Mouse (Mus musculus) urinary bladder, postnatal 36 days (tissue): ENCODE results near the gene Zdhhc1.

Source experiments
- DNase-seq, 2 experiments: peaks; one replicate each; pipeline ENCODE4 v3.0.0; 2022; ENCODE audit warnings: low spot score in 2 of 2, mixed read lengths in 1 of 2

Zdhhc1 gene

DNA sequence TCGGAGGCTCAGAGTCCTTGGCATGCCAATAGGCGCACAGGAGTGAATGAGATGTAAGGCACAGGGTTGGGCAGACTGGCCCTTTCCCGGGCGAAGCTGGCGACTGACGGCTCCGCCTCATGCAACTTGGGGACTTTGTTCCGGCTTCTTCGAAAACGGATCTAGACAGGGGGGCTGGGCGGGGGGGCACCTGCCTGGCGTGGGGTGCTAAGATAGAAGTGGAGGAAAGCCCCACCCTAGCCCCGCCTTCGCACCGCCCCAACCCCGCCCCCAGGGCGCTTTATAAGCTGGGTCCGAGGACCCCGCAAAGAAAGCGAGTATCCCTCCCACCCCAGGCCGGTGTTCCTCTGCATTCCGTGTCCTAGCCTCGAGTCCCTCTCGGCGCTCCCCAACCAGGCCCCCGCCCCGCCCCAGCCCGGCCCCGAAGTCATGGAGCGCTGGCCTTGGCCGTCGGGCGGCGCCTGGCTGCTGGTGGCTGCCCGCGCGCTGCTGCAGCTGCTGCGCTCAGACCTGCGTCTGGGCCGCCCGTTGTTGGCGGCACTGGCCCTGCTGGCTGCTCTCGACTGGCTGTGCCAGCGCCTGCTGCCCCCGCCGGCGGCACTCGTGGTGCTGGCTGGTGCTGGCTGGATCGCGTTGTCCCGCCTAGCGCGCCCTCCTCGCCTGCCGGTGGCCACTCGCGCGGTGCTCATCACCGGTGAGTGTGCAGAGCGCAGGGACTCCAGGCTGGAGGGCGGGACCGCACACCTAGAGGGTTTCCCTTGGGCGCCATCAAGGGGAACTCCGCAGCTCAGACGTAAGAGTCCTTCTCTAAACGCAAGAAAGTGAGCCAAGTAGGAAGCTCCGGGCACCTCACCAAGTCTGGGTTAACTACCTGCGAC, 22.0 kb upstream of the Zdhhc1 start, which contains the start of gene Hsd11b2:
Gene Hsd11b2 (plus strand): TSS at position 320 of the 878 bp plus-strand sequence.
- peak in 1 of 2 experiments; percentile 34 for DNase-seq

DNA sequence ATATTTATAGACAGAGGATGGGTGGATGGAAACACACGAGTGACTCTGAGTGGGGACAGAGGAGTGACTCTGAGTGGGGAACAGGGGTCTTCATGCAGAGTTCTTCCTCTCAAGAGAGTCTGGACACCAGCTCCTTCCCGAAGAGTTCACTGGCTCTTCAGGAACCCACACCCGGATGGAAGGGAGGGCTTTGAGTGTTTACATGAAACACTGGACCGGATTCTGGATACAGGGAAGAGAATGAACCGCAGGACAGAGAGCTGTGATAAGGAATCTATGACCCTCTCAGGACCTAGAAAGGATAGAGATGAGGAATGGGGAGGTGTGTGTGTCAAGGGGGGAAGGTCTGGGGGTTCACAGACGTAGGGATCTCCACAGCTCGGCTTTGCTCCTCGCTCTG, 20.6 kb upstream of the Zdhhc1 start:
- no peak for DNase-seq

DNA sequence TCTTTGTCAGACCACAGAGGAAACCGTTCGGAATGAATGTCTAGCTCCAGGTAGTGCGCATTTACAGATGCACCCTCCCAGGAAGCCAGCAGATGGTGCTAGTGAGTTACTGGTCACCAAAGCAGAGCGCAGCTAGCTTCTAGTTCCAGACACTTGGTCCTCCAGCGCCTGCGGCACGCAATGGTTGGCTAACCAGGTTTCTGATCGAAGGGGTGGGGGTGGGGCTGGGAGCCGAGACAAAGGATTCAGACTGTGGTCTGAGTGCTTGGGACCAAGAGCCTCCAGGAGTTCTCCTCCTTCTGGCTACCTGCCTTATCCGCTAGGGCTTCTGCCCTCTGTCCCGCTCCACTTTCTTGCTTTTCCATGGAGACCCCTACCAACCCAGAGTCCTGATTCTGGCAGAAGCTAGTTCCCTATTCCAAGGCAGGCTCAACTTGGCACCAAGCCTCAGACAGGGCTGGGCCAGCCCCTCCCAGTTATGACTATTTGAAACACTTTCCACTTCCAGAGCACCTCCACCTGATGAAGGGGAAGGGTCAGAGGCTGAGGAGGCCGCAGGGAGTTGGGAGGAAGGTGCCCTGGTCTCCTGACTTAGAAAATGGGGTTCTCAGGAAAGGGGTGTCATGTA, 19.4 kb upstream of the Zdhhc1 start:
- DNase-seq, result peak; percentile 64 to 75

DNA sequence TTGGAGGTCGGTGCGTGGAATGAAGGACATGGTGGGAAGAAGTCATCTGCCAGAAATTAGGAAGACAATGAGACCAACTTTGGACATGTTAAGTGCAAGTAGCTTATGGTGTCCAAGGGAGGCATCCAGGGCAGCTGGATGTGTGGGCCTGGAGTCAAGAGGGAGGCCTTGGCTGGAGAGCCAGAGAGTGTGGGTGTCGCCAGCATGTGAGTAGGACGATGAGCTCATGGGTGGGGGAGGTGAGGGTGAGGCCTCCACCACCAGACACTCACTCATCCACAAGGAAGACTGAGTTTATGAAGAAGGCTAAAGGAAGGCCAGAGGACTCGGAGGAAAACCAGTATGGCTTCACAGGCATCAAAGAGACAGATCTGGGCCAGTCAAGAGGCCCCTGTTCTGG, 18.0 kb upstream of the Zdhhc1 start:
- DNase-seq, result peak in 1 of 2 experiments; percentile 64

DNA sequence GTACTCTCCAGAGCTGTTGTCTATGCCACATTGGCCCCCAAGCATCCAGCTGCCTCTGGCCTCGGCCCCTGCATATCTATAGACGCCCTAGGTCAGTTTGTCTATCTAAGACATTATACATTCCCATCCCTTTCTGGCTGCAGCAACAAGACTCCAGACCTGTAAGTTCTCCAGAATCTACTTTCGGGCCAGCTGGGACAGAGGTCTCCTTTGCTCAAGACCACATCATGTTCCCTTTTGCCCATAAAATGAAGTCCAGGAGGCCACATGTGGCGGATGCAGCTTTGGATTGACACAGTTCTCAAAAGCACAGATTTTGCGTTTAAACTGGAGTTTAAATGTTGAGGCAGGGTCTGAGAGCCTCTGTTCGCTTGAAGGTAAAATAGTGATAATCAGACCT, 17.5 kb upstream of the Zdhhc1 start:
- DNase-seq, result no peak

DNA sequence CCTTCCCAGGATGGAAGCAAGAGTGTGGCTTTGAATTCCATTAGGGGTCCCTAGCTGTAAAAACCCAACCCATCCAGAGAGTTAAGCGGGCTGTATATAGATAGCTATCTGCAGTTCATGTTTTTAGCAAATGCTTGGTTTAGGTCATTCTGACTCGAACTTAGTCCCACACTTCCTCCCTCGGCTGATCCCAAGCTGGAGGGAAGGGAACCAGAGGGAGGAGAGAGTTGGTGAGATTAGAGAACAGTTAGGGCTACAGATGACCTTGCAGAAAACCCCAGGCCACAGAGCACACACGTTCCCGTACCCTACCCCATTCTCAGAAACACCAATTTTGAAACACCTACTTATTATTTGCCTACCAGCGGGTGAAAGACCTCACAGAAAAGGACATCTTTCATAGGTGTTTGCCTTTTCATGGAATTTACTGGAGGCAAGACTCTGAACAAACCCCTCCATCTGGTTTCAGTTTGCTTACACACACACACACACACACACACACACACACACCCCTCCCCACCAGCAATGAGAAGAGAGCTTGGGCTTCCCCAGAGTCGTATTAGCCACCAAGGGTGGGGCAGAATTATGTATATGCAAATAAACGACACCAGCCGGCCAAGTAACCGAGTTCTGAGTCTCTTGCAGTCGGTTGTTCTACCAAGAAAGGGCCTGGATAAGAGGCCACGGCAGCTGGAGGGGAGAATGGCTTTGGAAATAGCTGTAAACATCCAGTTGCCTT, 13.5 kb upstream of the Zdhhc1 start:
- no peak for DNase-seq

DNA sequence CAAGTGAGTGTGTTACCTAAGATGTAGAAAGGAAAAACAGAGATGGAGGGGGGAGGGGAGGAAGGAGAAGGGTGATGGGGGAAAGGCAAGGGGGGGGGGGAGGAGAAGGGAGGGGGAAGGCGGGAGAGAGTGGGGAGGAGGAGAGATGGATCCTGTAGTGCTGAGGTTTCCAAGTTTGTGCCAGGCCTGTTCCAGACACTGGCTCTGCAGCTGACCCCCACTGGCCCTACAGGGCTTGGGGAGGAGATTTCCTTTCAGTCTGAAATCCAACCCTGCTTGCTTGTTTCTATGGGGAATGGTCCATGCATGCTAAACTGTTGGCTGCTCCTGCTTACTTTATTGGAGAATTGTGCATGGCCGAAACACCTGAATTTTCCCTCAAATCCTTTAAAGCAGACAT, 12.1 kb upstream of the Zdhhc1 start:
- DNase-seq, result no peak

DNA sequence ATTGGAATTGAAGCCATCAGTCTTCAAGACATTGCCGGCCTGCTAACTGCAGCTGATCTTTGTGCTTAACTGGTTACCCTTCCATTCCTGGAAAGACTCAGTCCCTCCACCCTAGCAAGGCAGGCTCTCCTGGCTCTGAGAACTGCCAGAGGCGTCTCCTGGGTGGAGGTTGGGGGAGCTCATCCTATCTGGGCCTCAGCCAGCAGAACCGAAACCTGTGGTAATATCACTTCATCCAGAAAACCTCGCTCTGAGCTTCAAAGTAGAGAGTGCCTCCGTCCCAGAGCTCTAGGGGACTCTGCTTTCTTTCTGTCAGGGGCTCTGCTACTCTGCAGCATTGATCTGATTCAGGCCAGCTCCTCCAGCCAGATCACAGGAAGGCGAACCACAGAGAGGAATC, 10.3 kb upstream of the Zdhhc1 start:
- DNase-seq, result peak in 1 of 2 experiments; percentile 26

DNA sequence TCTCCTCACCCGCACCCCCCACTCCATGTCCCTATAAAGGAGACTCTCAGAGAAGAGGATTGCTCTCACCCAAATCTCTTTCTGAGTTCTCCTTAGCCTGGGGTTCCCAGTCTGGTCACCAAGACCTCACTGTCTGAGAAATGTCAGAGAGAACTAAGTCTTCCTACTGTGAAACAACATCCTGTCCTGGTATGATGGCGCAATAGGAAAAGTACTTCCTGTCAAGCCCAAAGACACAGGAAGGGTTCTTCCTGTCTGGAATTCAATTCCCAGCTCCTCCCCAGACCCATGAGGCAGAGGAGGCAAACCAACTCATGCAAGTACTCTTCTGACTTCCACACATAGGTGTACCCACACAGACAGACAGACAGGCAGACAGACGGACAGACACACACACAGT, 7.9 kb upstream of the Zdhhc1 start:
- DNase-seq, result no peak

DNA sequence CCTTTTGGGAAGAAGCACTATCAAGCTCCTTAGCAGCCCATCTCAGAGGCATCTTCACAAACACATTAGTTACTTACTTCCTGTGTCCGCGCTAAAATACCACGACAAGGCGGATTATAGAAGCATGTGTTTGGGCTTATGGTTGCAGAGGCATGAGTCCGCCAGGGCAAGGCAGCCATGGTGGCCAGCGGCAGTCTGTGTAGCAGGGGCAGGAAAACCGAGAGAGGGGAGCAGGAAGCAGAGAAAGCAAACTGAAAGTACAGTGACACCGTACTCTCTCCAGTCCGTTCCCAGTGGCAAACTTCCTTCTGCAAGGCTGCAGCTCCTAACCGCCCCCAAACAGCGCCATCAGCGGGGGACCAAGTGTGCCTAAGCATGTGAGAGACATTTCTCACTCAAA, 3.1 kb upstream of the Zdhhc1 start:
- no peak for DNase-seq

DNA sequence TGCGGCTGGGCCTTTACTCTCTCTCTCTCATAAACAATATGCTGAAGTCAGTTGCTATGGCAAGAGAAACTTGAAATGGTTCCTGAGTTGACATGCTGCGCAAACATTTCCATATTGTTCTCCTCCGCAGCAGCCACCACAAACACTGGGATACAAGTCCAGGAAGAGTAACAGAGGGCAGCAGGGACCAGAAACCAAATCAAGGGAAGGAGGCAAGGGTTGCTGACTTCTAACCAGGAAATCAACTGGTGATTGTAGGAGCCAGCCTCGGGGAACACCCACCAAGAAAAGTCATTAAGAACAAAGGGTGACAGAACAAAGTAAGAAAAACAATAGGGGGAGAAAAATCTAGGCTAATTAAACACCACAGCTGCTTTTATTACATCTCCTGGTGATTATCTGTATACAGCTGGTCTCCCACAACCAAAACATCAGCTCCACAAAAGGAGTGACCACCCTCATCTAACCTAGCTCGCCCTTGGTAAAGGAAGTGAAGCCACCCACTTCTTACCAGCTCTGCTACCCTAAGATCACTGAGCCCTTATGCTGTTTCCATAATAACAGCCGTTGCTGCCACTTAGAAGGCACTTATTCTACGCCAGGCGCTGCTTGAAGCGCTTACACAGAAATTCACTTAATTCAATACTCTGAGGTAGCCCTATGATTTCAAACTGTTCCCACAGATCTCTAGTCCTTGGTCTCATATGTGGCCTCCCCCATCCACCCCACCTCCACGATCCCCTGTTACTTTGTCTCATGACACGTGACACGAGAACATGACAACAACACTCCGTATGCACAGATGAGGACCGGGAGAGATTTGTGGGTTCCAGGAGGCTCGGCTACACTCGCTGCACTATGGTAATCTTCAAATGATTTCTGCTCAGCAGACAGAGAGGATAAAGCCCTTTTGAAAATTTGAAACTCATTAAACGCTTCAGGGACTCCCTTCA, 1.1 kb downstream of the Zdhhc1 start:
- no peak for DNase-seq

DNA sequence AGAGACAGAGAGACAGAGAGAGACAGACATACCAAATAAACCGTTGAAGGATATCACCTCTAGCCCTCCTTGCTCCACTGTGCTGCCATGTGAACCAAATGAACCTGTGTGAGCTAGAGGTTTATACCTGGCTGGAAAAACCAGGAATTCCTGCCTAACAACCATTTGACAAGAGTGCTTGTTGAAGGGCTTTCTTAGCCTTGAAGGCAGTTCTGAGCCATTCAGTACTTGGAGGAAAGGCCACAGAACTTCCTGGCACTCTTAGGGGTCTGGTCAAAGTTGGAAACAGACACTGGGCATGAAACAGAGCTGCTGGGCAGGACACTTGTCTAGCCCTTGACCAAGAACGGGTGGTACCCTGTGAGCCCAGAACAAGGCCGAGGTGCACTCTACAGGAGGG, 2.1 kb downstream of the Zdhhc1 start:
- no peak for DNase-seq

DNA sequence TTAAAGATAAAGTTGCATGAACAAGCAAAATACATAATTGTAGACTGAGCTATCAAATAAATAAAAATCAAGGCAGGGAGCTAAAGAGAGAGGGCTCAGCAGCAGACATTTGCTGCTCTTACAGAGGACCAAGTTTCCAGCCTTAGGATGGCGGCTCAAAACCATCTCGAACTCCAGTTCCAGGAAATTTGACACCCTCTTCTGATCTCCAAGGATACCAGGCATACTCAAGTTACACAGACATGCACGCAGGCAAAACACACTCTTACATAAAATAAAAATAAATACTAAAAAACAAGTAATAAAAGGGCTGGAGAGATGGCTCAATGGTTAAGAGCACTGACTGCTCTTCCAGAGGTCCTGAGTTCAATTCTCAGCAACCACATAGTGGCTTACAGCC, 3.2 kb downstream of the Zdhhc1 start:
- DNase-seq, result no peak

DNA sequence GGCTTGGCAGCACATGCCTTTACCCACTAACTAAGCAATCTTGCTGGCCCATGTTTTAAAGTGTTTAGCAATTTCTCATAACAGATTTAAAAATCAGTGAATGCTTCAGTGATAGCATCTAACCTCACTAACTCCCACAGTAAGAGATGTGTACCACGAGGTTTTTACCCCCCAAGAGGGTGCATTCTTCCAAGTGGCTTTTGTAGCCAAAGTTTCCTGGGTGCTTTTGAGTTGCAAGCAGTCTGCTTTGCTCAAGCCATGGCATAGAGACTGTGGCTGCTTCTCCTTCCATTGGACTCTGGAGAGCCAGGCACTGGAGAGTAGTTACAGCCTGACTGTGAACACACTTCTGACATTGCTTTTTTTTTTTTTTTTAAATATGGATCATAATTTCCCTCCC, 7.4 kb downstream of the Zdhhc1 start:
- no peak for DNase-seq

DNA sequence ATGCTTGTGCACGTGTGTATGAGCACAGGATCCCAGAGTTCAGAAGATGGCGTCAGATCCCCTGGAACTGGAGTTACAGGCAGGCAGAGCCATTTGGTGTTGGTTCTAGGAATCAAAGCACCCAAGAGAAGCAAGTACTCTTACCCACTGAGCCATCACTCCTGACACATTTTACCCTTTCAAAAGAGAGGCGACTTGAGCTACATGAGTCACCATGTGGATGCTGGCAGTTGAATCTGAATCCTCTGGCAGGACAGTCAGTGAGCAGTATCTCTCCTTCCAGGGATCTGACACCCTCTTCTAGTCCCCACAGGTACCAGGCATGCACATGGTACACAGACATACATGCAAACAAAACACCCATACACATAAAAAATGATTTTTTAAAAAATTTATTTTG, 8.6 kb downstream of the Zdhhc1 start:
- DNase-seq, result no peak

DNA sequence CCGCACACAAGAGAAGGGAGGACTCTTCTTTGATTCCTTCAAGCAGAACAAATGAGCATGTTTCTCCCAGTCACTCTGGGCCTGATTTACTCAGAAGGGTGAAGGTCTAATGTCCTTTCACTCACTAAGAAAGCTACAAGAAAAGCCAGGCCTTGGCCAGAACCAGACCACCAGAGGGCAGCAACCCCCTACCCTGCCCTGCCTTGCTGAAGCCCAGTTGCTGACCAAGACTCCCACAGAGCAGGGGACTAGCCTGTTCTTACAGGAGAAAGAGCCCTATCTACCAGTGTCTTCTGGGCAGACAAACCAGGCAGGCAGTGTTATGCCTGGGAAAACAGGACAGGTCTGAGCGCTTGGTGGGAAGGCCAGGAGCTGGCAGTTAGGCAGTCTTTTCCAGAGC, 12.3 kb downstream of the Zdhhc1 start:
- DNase-seq, result peak in 1 of 2 experiments; percentile 70

DNA sequence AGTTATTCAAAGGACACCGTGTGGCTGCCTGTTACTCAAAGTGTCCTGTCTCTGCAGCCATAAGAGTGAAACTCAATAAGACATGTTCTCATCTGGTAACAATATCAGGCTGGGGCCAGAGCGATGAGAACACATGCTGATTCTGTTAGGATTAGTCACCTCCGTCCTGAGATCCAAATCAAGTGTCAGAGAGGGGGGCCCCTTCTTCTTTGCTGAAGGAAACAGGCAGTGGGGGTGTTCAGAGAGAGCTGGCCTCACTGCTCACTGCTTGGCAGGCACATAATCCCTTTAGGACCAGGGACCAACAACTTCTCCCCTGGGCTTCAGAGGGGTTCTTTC, 12.7 kb downstream of the Zdhhc1 start:
- DNase-seq, result no peak

DNA sequence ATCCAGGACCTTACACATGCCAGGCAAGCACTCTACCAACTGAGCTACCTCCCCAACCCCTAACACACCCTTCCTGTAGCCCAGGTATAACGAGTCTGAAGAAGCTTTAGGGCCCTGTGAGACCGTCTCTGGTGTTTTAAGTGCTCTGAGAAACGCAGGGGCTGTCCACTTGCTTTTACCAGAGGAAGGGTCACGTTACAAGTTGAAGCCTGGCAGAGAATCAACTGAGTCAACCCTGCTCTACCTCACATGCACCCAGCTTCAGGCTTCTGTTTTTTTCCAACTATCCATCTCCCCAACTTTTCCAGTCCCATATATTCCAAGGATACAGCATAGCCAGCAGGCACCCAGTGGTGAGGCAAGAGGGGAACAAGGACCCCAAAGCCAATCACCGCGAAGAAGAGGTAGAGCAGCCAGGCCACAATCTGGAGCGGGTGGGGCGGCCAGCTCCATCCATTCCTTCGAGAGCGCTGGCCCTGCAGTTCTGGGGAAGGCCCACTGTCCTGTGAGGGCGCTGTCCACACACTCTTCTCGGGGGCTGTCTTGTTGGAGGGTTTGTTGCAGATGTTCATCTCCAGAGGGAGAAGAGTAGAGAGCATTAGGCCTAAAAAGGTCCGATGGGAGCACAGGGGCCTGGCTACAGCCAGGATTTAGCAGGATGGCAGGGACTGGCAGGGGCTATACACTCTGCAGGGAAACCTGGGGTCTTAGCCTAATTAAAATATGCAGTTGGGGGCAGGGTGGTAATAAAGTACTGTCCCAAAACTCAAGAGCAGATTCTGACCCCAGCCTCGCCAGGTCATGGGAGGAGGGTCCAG, 13.3 kb downstream of the Zdhhc1 start:
- DNase-seq, result peak in 1 of 2 experiments; percentile 61

DNA sequence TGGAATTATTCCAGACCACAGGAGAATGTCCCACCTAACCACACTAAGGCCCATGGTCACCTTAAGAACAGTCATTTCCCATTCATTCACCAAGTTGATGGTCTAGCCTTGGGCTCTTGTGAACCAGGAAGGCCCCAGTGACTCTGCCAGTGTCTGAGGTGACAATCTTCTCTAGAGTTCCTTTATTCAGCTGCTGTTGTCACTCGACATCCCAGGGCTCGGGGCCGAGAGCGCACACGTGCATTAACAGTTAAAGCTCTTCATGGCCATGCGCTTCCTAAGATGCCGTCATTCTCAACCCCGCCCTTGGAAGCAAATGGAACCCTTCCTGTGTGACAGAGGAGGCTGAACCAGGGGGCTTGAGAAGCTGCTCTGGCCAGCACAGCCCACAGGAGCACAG, 14.6 kb downstream of the Zdhhc1 start:
- no peak for DNase-seq

DNA sequence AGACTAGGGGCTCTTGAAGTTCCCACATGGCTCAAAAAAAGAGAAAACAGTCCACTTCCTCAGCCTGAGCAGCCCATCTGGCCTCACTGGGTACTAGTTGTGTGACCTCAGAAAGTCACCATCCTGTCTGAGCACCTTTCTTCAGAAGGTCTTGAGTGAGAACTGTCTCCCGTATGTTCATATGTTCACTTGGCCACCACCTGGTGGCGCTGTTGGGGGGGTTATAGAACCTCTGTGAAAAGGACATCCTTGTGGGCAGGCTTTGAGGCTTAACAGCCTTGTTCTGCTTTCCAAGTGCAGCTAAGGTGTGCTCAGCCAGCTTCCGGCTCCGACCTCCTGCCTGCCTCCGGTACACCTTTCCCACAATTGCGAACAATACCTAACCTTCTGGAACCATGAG, 15.2 kb downstream of the Zdhhc1 start:
- no peak for DNase-seq

DNA sequence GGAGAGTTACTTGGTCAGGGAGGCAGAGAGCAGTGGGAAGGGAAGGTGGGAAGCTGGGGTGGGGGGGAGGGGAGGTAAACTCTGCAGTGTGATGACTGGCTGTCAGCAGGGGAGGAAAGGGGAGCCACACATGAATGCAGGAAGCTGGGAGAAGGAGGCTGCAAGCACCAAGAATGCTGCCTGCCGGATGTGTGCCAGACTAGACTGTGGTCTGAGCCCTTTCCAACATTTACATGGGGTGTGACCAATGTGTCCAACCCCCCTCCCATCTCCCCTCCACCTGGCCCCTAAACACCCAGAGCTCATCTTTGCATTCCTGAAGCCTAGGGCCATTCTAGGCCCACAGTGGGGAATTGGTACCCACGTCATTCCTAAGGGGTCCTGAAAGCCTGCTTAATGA, 15.7 kb downstream of the Zdhhc1 start:
- DNase-seq, result no peak
